Mouse (Mus musculus) layer of hippocampus, postnatal 36 days (tissue): ENCODE measurements around the gene Gm21719. TPM values are rescaled to one million over a fixed set of nuclear protein-coding genes. Genes with fewer than 3 reads are reported as not detected.
"Not testable (repeated sequence)": the region's sequence is repeated elsewhere in the genome, so short reads cannot be mapped to it uniquely, and the experiment has no call there.

Experiments
- DNase-seq, 2 experiments: peaks; one replicate each; pipeline ENCODE4 v3.0.0; 2022
- total RNA-seq, 2 experiments: library from RNA; stranded (reverse); gene quantifications; 2 replicates each; pipeline ENCODE4 v1.2.3; 2021

Gene Gm21719
- not detected for total RNA-seq

- not testable (repeated sequence) for DNase-seq
These were observed at the start of gene Gm21719 for GRCm38 (mm10) chrY:6682772-6683171. TSS of gene Gm21719 (minus strand) at chrY:6682872.

Other genes with a start within 250 kb of the Gm21719 start
- not detected for gene Gm28919, start 99.3 kb downstream of the Gm21719 start, total RNA-seq
- not detected for gene Gm20830, start 235.4 kb upstream of the Gm21719 start, total RNA-seq